Mouse (Mus musculus): ENCODE results near the gene Akap13.

- TF ChIP-seq CTCF (IDR thresholded peaks at IDR 0.05; ENCODE audit: low read depth): no peak
- no peak for TF ChIP-seq EP300 (IDR thresholded peaks at IDR 0.05; ENCODE audit: low read depth)
These were observed 104.6 kb downstream of the Akap13 start for GRCm38 (mm10) chr7:75559915-75560314.

All from heart, postnatal 0 days (tissue).